Mouse (Mus musculus): ENCODE data around the gene Psmb7.

Gene Psmb7

DNA sequence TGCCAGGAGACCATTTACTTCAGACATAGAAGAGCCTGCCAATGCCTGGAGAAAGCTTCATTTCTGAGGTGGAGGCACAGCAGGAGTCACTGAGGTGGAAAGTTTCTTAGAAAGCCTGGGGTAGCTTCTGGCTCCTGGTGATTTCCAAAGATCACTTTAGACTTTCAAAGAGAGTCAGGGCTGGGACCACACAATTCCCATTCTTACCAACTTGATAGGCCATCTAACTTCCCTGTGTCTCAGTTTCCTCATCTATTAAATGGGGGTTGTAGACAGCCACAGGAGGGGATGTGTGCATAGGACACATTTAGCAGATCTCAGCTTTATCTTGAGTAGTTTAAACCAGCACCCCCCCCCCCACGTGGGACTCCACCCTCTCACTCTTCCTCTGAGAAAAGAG is 101.5 kb downstream of the Psmb7 start:
- no peak for DNase-seq

DNA sequence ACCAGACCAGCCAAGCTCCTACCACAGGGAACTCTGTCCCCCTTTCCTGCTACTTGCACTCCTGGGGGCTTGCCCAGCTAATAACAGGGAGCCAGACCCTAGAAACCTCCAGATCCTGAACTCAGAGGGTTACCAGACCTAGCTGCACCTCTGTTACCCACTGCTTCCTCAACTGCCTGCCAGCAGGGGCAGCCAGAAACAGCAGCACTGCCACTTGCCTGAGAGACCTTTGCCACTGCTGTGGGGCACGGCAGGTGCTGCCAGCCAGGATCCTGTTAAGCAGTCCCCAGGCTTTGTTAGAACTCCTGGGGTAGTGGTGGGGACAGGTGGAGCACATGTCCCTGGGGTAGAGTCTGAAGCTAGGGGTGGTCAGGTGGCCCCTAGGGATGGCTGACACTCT is 102.3 kb downstream of the Psmb7 start:
- no peak for DNase-seq

DNA sequence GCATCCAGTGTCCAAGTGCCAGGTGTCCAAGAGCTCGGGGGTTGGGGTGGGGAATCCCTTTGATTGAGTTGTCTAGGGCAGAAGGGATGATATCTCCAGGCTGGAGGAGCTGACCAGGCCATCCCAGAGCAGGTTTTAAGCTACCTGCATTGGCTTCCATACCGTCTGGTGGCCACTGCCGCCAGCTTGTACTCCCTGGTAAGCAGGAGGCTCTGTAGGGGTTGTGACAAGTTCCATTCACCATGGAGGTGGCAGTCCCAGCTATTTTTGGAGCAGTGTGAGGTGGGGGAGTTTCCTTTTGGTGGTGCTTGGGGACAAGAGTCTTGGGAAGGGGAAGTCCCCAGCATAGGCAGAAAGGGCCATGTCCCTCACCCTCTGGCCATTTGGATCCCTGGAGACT is 102.8 kb downstream of the Psmb7 start:
- no peak for DNase-seq

DNA sequence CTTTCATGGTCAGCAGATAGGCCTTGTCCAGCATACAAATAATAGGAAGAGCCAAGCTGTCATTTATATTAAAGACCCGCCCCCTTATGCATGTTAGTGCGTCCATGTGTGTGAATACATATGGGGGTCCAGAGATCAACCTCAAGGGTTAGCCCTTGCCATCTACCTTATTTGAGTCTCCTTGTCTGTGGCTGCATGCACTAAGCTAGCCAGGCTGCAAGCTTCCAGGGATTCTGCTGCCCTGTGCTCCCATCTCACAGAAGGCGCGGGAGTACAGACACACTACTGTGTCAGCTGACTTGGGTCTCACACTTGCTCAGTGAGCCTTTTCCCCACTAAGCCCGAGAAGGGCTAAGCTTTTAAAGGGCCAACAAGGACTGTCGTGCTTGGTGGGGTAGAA is 103.2 kb downstream of the Psmb7 start:
- no peak for DNase-seq

DNA sequence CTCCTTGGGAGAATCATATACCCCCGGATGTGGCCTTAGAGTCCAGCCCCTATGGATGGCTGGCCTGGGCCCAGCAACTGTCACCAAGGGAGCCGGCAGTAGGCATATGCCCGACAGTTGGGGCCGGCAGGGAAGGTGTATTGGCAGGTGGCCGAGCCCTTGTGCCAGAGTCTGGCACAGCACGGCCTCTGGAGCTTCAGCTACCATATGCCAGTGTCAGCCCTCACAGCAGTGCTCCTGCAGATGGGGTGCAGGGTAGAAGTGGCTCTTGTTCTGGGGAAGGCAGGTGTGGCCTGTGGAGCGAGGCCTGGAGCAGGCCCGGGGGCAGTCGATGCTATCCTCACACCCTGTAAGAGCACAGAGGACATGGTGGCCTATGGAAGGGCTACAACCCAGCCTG is 104.2 kb downstream of the Psmb7 start:
- no peak for DNase-seq
